Mouse (Mus musculus) CH12.LX (cell line): ENCODE measurements at regions not wholly inside any gene's neighbourhood (a gene's known extent, or its start where the extent isn't known, plus 50 kb on each side); places are given as distances from the start of the nearest gene placed in this dataset.

Experiments used
- DNase-seq: peaks from one replicate; pipeline ENCODE4 v3.0.0-alpha.2; 2013; ENCODE audit errors: extremely low read depth
- H3K27ac ChIP-seq: 2 replicates; pipeline ENCODE4 v1.5.1; 2012; ENCODE audit warnings: low read depth, mild to moderate bottlenecking, control low read depth, moderate library complexity; ENCODE audit not compliant: insufficient read depth
- H3K27me3 ChIP-seq: replicated peaks from 2 replicates; pipeline ENCODE3; 2012; ENCODE audit warnings: inconsistent platforms
- H3K36me3 ChIP-seq, 2 experiments: replicated peaks in 1 of 2; 2 replicates each; pipeline versions ENCODE3 to v1.6.1; 2012; ENCODE audit warnings: inconsistent platforms in 1 of 2, low read length in 1 of 2, mild to moderate bottlenecking in 1 of 2, mixed read lengths in 1 of 2, moderate library complexity in 1 of 2; ENCODE audit not compliant: control insufficient read depth in 1 of 2, insufficient read depth in 1 of 2
- H3K4me1 ChIP-seq, 2 experiments: 2 replicates each; pipeline ENCODE4 v1.6.1; 2012; ENCODE audit warnings: inconsistent platforms in 1 of 2, moderate library complexity in 1 of 2; ENCODE audit not compliant: insufficient read depth in 2 of 2, control insufficient read depth in 1 of 2
- H3K4me2 ChIP-seq: 2 replicates; pipeline ENCODE4 v1.6.1; 2012; ENCODE audit warnings: low read depth, mild to moderate bottlenecking, control low read depth; ENCODE audit not compliant: poor library complexity, insufficient read depth, severe bottlenecking
- H3K4me3 ChIP-seq, 3 experiments: fragments of 150-350 bp in 1 of 3; sonication (generic) in 1 of 3; replicated peaks in 1 of 3; 2 replicates each; pipeline versions ENCODE3 to v1.5.1; 2011 to 2012; ENCODE audit warnings: low read depth in 2 of 3, low read length in 2 of 3, mild to moderate bottlenecking in 2 of 3, moderate library complexity in 2 of 3, control low read depth in 1 of 3, improper control_type of control experiment in 1 of 3, inconsistent platforms in 1 of 3, mixed read lengths in 1 of 3; ENCODE audit not compliant: poor library complexity in 1 of 3
- H3K79me2 ChIP-seq: replicated peaks from 2 replicates; pipeline ENCODE4 v1.6.1; 2012; ENCODE audit warnings: mild to moderate bottlenecking, moderate library complexity; ENCODE audit not compliant: control insufficient read depth, poor library complexity, insufficient read depth, severe bottlenecking; ENCODE audit errors: extremely low read depth
- H3K9ac ChIP-seq: 2 replicates; pipeline ENCODE4 v1.6.1; 2012; ENCODE audit warnings: low read depth, mild to moderate bottlenecking, control low read depth, moderate library complexity; ENCODE audit not compliant: insufficient read depth
- H3K9me3 ChIP-seq: replicated peaks from 2 replicates; pipeline ENCODE3; 2012; ENCODE audit warnings: low read length, inconsistent platforms, mixed read lengths
- BHLHE40 ChIP-seq: IDR thresholded peaks from 2 replicates; pipeline ENCODE4 v1.6.1; 2011; ENCODE audit warnings: mild to moderate bottlenecking, low read depth, low read length, improper control_type of control experiment
- CHD1 ChIP-seq: IDR thresholded peaks from 2 replicates; pipeline ENCODE4 v1.6.1; 2012; ENCODE audit warnings: low read depth, low read length, improper control_type of control experiment, inconsistent platforms
- CHD2 ChIP-seq: IDR thresholded peaks from 2 replicates; pipeline ENCODE4 v1.6.1; 2011; ENCODE audit warnings: low read length, improper control_type of control experiment
- ELF1 ChIP-seq: IDR thresholded peaks from 2 replicates; pipeline ENCODE4 v1.6.1; 2014; ENCODE audit warnings: low read depth, mild to moderate bottlenecking, inconsistent platforms, low read length, improper control_type of control experiment
- ETS1 ChIP-seq: conservative IDR thresholded peaks from 2 replicates; pipeline ENCODE4 v1.6.1; 2012; ENCODE audit warnings: low read depth, mild to moderate bottlenecking, inconsistent platforms, low read length, improper control_type of control experiment, moderate library complexity
- GABPA ChIP-seq: IDR thresholded peaks from 2 replicates; pipeline ENCODE4 v1.6.1; 2012; ENCODE audit warnings: low read depth, low read length, improper control_type of control experiment, inconsistent platforms; ENCODE audit not compliant: insufficient replicate concordance
- IRF4 ChIP-seq: IDR thresholded peaks from 2 replicates; pipeline ENCODE4 v1.6.1; 2014; ENCODE audit warnings: low read depth, mild to moderate bottlenecking, inconsistent platforms, low read length, improper control_type of control experiment
- JUN ChIP-seq: IDR thresholded peaks from 2 replicates; pipeline ENCODE4 v1.6.1; 2011; ENCODE audit warnings: low read depth, mild to moderate bottlenecking, low read length, improper control_type of control experiment, moderate library complexity; ENCODE audit not compliant: insufficient read depth
- JUND ChIP-seq: conservative IDR thresholded peaks from 2 replicates; pipeline ENCODE4 v1.6.1; 2011; ENCODE audit warnings: low read depth, low read length, improper control_type of control experiment
- MAX ChIP-seq: IDR thresholded peaks from 2 replicates; pipeline ENCODE4 v1.6.1; 2011; ENCODE audit warnings: low read length, improper control_type of control experiment
- MAZ ChIP-seq: IDR thresholded peaks from 2 replicates; pipeline ENCODE4 v1.6.1; 2012; ENCODE audit warnings: low read depth, mild to moderate bottlenecking, inconsistent platforms, low read length, improper control_type of control experiment, moderate library complexity
- MEF2A ChIP-seq: IDR thresholded peaks from 2 replicates; pipeline ENCODE4 v1.6.1; 2014; ENCODE audit warnings: low read depth, mild to moderate bottlenecking, inconsistent platforms, low read length, improper control_type of control experiment, borderline replicate concordance
- NELFE ChIP-seq: IDR thresholded peaks from 2 replicates; pipeline ENCODE4 v1.6.1; 2011; ENCODE audit warnings: low read depth, low read length, improper control_type of control experiment
- PAX5 ChIP-seq: IDR thresholded peaks from 2 replicates; pipeline ENCODE4 v1.6.1; 2012; ENCODE audit warnings: low read length, inconsistent platforms, mixed read lengths
- SIN3A ChIP-seq: IDR thresholded peaks from 2 replicates; pipeline ENCODE4 v1.6.1; 2012; ENCODE audit warnings: low read length, improper control_type of control experiment, inconsistent platforms
- TCF12 ChIP-seq: IDR thresholded peaks from 2 replicates; pipeline ENCODE4 v1.6.1; 2014; ENCODE audit warnings: low read depth, mild to moderate bottlenecking, inconsistent platforms, low read length, improper control_type of control experiment
- USF1 ChIP-seq: IDR thresholded peaks from 2 replicates; pipeline ENCODE4 v1.6.1; 2014; ENCODE audit warnings: low read depth, mild to moderate bottlenecking, inconsistent platforms, low read length, improper control_type of control experiment
- USF2 ChIP-seq: conservative IDR thresholded peaks from 2 replicates; pipeline ENCODE4 v1.6.1; 2011; ENCODE audit warnings: low read depth, low read length, improper control_type of control experiment
- ZC3H11A ChIP-seq: IDR thresholded peaks from 2 replicates; pipeline ENCODE4 v1.6.1; 2012; ENCODE audit warnings: low read depth, mild to moderate bottlenecking, inconsistent platforms, low read length, improper control_type of control experiment
- ZKSCAN1 ChIP-seq: IDR thresholded peaks from 2 replicates; pipeline ENCODE4 v1.6.1; 2012; ENCODE audit warnings: low read depth, inconsistent platforms, low read length, improper control_type of control experiment, borderline replicate concordance
- ZMIZ1 ChIP-seq: IDR thresholded peaks from 2 replicates; pipeline ENCODE4 v1.6.1; 2012; ENCODE audit warnings: low read depth, mild to moderate bottlenecking, inconsistent platforms, low read length, improper control_type of control experiment
- ZNF384 ChIP-seq: IDR thresholded peaks from 2 replicates; pipeline ENCODE4 v1.6.1; 2012; ENCODE audit warnings: low read depth, low read length, improper control_type of control experiment, inconsistent platforms
- dilution Hi-C: fragments of 300-500 bp; cut with MboI; formaldehyde crosslinking; loops from 2 replicates; pipeline ENCODE4 v1.14.3; 2020; ENCODE audit warnings: low sequenced_read_pairs; ENCODE audit not compliant: extremely low pct_unique_long_range_greater_than_20kb, extremely low pct_ligation_motif_present
- in situ Hi-C: fragments of 300-500 bp; cut with MboI; formaldehyde crosslinking; loops from 3 replicates; pipeline ENCODE4 v1.14.3; 2019; ENCODE audit warnings: low sequenced_read_pairs, low pct_ligation_motif_present, low pct_unique_long_range_greater_than_20kb, mixed read lengths

GRCm38 (mm10) chr2:118053512-118053911, 58.2 kb upstream of the Thbs1 start:
- peak overlapping the region; percentile 27; the same call in 1 of the 2 replicates for H3K4me2 ChIP-seq
- H3K79me2 ChIP-seq = no peaks in the 10 kb centered on the region
- H3K9ac ChIP-seq = no peak overlapping the region; the same call in 1 of the 2 replicates
- no peaks in the 10 kb centered on the region for H3K36me3 ChIP-seq
- no peak overlapping the region for H3K4me3 ChIP-seq
- no peak for TF ChIP-seq BHLHE40
- TF ChIP-seq SIN3A = no peak
- no peak for TF ChIP-seq ETS1
- no peak for TF ChIP-seq TCF12
- TF ChIP-seq ELF1 = no peak
- no peak for TF ChIP-seq CHD1
- TF ChIP-seq JUN = no peak
- TF ChIP-seq PAX5 = no peak
- no peak for TF ChIP-seq GABPA
- TF ChIP-seq USF2 = no peak
- no peak for TF ChIP-seq NELFE
- in situ Hi-C loops (no loop called here), dilution Hi-C loops (no loop called here)
- H3K9me3 ChIP-seq = no peaks in the 10 kb centered on the region
- no peaks in the 10 kb centered on the region for H3K27me3 ChIP-seq
- DNase-seq = no peak
- peaks cover 0 to 26% of the 10 kb centered on the region in 2 experiments; a peak in 2 of 4 replicates for H3K4me1 ChIP-seq
- no peak overlapping the region for H3K27ac ChIP-seq

GRCm38 (mm10) chr2:118058654-118059395, 52.9 kb upstream of the Thbs1 start:
- Histone ChIP-seq H3K4me1 (no peaks in the 10 kb centered on the region; a peak in 1 of 4 replicates), H3K4me2 (no peak overlapping the region), H3K4me3 (no peak overlapping the region), H3K27ac (no peak overlapping the region), H3K27me3 (no peaks in the 10 kb centered on the region), H3K9ac (no peak overlapping the region), H3K36me3 (no peaks in the 10 kb centered on the region), H3K79me2 (no peaks in the 10 kb centered on the region), H3K9me3 (no peaks in the 10 kb centered on the region)
- dilution Hi-C loops = no loop called here
- TF ChIP-seq ZC3H11A (no peak), CHD2 (no peak), ZMIZ1 (no peak), ZNF384 (no peak), ZKSCAN1 (no peak), ELF1 (no peak), MEF2A (no peak), USF1 (no peak), ETS1 (no peak), GABPA (no peak), IRF4 (no peak), JUND (no peak), MAZ (no peak), MAX (no peak), USF2 (no peak), JUN (no peak)
- in situ Hi-C loops = no loop called here
- DNase-seq = no peak
